In the genomic region with DNA sequence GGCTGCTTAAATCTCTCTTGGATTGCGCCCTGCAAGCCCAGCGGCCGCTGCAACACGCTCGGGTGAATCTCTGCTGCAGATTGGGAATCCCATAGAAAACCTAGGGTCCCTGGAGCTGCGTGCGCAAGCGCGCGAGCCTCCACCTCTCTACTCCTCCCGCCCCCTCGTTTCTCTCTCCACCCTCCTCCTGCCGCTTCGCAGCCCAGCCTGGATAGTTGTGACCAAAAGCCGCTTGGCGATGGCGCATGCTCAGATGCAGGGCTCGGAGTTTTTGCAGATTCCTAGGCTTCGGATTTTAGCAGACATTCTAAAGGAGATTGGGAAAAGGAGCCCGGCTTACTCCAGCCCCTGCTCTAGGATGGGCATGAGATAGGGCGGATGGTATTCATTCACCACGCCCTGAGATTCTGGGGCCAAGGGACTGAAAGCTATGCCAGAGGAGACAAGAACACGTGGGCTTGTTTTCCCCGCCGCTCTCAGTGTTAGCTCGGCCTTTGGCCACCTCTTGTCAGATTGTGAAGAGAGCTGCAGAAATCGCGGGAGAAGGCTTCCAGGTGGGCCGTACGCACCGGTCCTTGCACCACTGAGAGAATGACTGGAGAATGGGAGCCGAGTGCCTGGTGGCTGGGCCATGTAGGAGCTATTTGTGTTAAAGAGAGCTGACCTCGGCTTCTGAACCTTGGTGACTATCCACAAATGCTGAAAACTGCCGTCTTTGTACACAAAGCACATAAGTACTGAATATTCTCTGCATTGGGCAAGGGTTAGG, we compare ENCODE assay signal across 8 mouse cellular contexts. TPM values are rescaled to one million over a fixed set of nuclear protein-coding genes. Genes with fewer than 3 reads are reported as not detected.
DNase-seq lines count a peak whose midpoint lies in the region; ATAC-seq and TF ChIP-seq lines count a peak whose summit lies in the region.

A gene (minus strand): TSS at position 117 of the 769 bp plus-strand sequence.

- peaks cover 3% of the 10 kb centered on the region for H3K4me1 ChIP-seq in cortical plate, adult 2 months (ENCODE audit: control insufficient read depth, insufficient read depth, low read length)
- peaks cover 6% of the 10 kb centered on the region; the same call in 1 of the 2 replicates for H3K4me1 ChIP-seq in intestine, embryonic 14.5 days (replicated peaks; ENCODE audit: control insufficient read depth, insufficient read depth, low read length)

- peak within 1 kb of the TSS; percentile 29 for H3K9ac ChIP-seq in intestine, embryonic 14.5 days (ENCODE audit: low read length)

- TF ChIP-seq CTCF in cortical plate, adult 2 months (IDR thresholded peaks at IDR 0.05; ENCODE audit: extremely low read depth, insufficient read depth, low read length): no peak

- H3K36me3 ChIP-seq in intestine, embryonic 14.5 days (ENCODE audit: control insufficient read depth, insufficient read depth, low read length): no peaks in the 10 kb centered on the region

- peak within 1 kb of the TSS; percentile 64 for H3K27ac ChIP-seq in cortical plate, adult 2 months (ENCODE audit: insufficient read depth, low read length)
- no peak within 1 kb of the TSS for H3K27ac ChIP-seq in intestine, embryonic 14.5 days (ENCODE audit: low read depth)

- H3K9me3 ChIP-seq in intestine, embryonic 14.5 days (ENCODE audit: control insufficient read depth, low read length): no peaks in the 10 kb centered on the region

- H3K4me2 ChIP-seq in intestine, embryonic 14.5 days (ENCODE audit: low read length): peak within 1 kb of the TSS; percentile 81

- 3% methylated on average over 34 of the region's 34 CpGs for WGBS in intestine, embryonic 14.5 days

- H3K4me3 ChIP-seq in cortical plate, adult 2 months (ENCODE audit: insufficient read depth, low read length): peak within 1 kb of the TSS; percentile 46
- peak within 1 kb of the TSS; percentile 40 for H3K4me3 ChIP-seq in intestine, embryonic 14.5 days (ENCODE audit: low read depth, low read length)

- peaks cover 24% of the 10 kb centered on the region for H3K27me3 ChIP-seq in intestine, embryonic 14.5 days (replicated peaks; ENCODE audit: control insufficient read depth, insufficient read depth, low read length)

- peak; percentile 90 for ATAC-seq in intestine, embryonic 14.5 days (replicated peaks; ENCODE audit: low FRiP score, low TSS enrichment, low read depth)

- peak; percentile 92 for TF ChIP-seq POLR2A in cortical plate, adult 2 months (IDR thresholded peaks at IDR 0.05; ENCODE audit: extremely low read depth, insufficient read depth, low read length)

- peak; percentile 86 for DNase-seq in R1 (ENCODE audit: low read depth, low spot score)
- DNase-seq in gastrocnemius, postnatal 10 days: peak; percentile 55
- peak; percentile 80 for DNase-seq in intestine, embryonic 14.5 days (ENCODE audit: low spot score)
- peak; percentile 79 to 94 for DNase-seq in left cerebral cortex, adult 8-10 months (ENCODE audit: low spot score in 2 of 2)
- peak; percentile 72 to 89 for DNase-seq in lung, postnatal 4 days
- DNase-seq in right cerebral cortex, postnatal 36 days (ENCODE audit: low spot score in 2 of 2): peak; percentile 92 to 95
- DNase-seq in spleen, postnatal 14 days (ENCODE audit: low spot score in 2 of 2): no peak

RNA-seq across cellular contexts. Expression of the gene that starts here (rescaled TPM):
- 586 and 603 TPM in 2 replicates for polyA plus RNA-seq in cortical plate, adult 2 months (2012; rRNA removed)
- total RNA-seq in gastrocnemius, postnatal 10 days (2021): under 1 TPM; 0.45 to 0.79 TPM
- 0.51 and 0.88 TPM in 2 replicates for polyA plus RNA-seq in intestine, embryonic 14.5 days (2014; fragmentation: Nextera tagmentation; extraction: Ambion mirVana)
- 100 to 1,000 TPM; 592 to 668 (median 627) TPM for total RNA-seq in left cerebral cortex, adult 8-10 months (2022)

Comparison
In these comparisons a context has a peak if more than half of its experiments do, and no peak if none do; other contexts are left out.
1. RNA of the gene that starts here (total RNA-seq): 592 to 668 TPM in left cerebral cortex, adult 8-10 months; 0.45 to 0.79 TPM in gastrocnemius, postnatal 10 days; every median in the first group is over 100 times any median in the second.
2. RNA of the gene that starts here (polyA plus RNA-seq): 586 to 603 TPM in cortical plate, adult 2 months; 0.51 to 0.88 TPM in intestine, embryonic 14.5 days; every median in the first group is over 100 times any median in the second.
3. Peak in DNase-seq in gastrocnemius, postnatal 10 days; RNA of the gene not detected or under 1 TPM.
4. Peak in DNase-seq, ATAC-seq, H3K4me3 ChIP-seq, H3K9ac ChIP-seq and H3K4me2 ChIP-seq in intestine, embryonic 14.5 days; RNA of the gene not detected or under 1 TPM.
5. DNase-seq: peak in R1 (single experiment), left cerebral cortex, adult 8-10 months (2 of 2), lung, postnatal 4 days (2 of 2) and right cerebral cortex, postnatal 36 days (2 of 2); none in spleen, postnatal 14 days (0 of 2).